Mouse (Mus musculus): ENCODE data around the gene Pfkp. TPM values are rescaled to one million over a fixed set of nuclear protein-coding genes. Genes with fewer than 3 reads are reported as not detected.

Gene Pfkp
- 35.5 and 37.5 TPM in 2 replicates for polyA plus RNA-seq (2012; rRNA removed)

DNA sequence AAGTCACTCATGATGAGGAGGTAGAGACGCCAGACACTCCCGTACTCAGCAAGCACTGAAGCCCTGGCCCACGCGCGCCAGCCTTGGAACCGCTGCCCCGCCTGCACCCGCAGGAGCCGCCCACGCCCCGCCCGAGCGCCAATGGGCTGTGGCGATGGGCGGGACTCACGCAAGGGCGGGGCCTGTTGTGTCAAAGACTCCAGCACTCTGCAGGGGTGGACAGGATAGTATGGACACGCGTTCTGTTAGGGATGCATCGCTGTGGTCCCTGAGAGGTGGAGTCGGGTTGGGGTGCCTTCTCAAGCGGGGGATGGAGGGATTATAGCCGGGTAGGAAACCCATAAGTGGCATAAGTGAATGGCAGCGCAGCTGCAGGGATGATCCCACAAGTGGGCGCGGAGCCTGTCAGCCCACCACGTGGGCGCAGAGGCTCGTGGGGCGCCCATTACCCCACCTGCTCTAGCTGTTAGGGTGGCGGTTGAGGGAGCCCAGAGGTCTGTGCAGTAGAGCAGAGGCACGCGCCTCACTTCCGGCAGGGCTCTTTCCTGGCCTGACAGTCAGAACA, at the start of gene Pfkp:
Gene Pfkp, minus strand, starts transcription at position 109 of the 565 bp plus-strand sequence.

Other genes with a start within 250 kb of the Pfkp start
- 70.1 and 104 TPM in 2 replicates for gene Pitrm1, start 100.6 kb downstream of the Pfkp start, polyA plus RNA-seq (2012; rRNA removed)

Data from central nervous system, embryonic 11.5 days (tissue).